Mouse (Mus musculus): ENCODE results near the gene Myl4. TPM values are rescaled to one million over a fixed set of nuclear protein-coding genes. Genes with fewer than 3 reads are reported as not detected.

Gene Myl4
- polyA plus RNA-seq, 1 experiment from 2014 or later, result 2.6 TPM

GRCm38 (mm10) chr11:104613551-104613950 is 63.1 kb downstream of the Myl4 start:
- DNase-seq (ENCODE audit: low spot score) (no peak), ATAC-seq (replicated peaks; ENCODE audit: low FRiP score, low read depth) (no peak)
- Histone ChIP-seq H3K9me3 (replicated peaks; ENCODE audit: low read length) (no peaks in the 10 kb centered on the region), H3K4me3 (replicated peaks; ENCODE audit: low read depth, low read length) (no peak overlapping the region), H3K4me2 (ENCODE audit: low read length) (no peak overlapping the region), H3K27me3 (ENCODE audit: insufficient read depth, low read length) (no peaks in the 10 kb centered on the region), H3K9ac (ENCODE audit: low read depth, low read length) (no peak overlapping the region), H3K36me3 (ENCODE audit: insufficient read depth, low read length) (no peaks in the 10 kb centered on the region), H3K27ac (no peak overlapping the region), H3K4me1 (replicated peaks; ENCODE audit: insufficient read depth, low read length) (no peaks in the 10 kb centered on the region; the same call in 1 of the 2 replicates)
- WGBS, result 80% methylated on average over 10 of the region's 10 CpGs
- TF ChIP-seq CTCF (IDR thresholded peaks at IDR 0.05; ENCODE audit: low read depth), result no peak

DNA sequence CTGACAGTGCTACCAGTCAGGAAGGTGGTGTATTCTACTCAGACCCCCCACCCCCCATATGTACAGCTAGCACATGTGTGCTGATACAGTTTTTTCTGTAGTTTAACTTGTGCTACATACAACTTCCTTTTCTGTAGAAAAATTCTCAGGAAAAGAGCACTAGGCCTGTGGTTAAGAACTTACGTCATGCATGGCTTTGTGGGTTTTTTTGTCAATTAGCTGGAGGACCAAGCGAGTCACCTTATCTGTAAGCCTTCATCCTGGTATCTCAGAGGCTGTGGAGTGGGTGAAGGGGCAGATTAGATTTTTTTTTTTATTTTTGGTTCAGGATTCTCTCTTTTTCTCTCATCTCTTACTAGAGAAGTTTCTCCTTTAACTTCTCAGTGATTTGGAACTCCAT is 63.7 kb downstream of the Myl4 start:
- WGBS, result 91% methylated on average over 2 of the region's 2 CpGs
- H3K4me1 ChIP-seq (replicated peaks; ENCODE audit: insufficient read depth, low read length), result no peaks in the 10 kb centered on the region; the same call in 1 of the 2 replicates
- no peaks in the 10 kb centered on the region for H3K36me3 ChIP-seq (ENCODE audit: insufficient read depth, low read length)
- DNase-seq (ENCODE audit: low spot score) (no peak), ATAC-seq (replicated peaks; ENCODE audit: low FRiP score, low read depth) (no peak)
- H3K9ac ChIP-seq (ENCODE audit: low read depth, low read length), result no peak overlapping the region
- H3K27me3 ChIP-seq (ENCODE audit: insufficient read depth, low read length), result no peaks in the 10 kb centered on the region
- H3K27ac ChIP-seq, result no peak overlapping the region
- no peaks in the 10 kb centered on the region for H3K9me3 ChIP-seq (replicated peaks; ENCODE audit: low read length)
- no peak overlapping the region for H3K4me3 ChIP-seq (replicated peaks; ENCODE audit: low read depth, low read length)
- no peak overlapping the region for H3K4me2 ChIP-seq (ENCODE audit: low read length)
- TF ChIP-seq CTCF (IDR thresholded peaks at IDR 0.05; ENCODE audit: low read depth), result no peak

- Histone ChIP-seq H3K27me3 (ENCODE audit: insufficient read depth, low read length) (no peaks in the 10 kb centered on the region), H3K36me3 (ENCODE audit: insufficient read depth, low read length) (no peaks in the 10 kb centered on the region), H3K9me3 (replicated peaks; ENCODE audit: low read length) (no peaks in the 10 kb centered on the region), H3K4me1 (replicated peaks; ENCODE audit: insufficient read depth, low read length) (no peaks in the 10 kb centered on the region; the same call in none of the 2 replicates), H3K4me3 (replicated peaks; ENCODE audit: low read depth, low read length) (no peak overlapping the region), H3K9ac (ENCODE audit: low read depth, low read length) (no peak overlapping the region), H3K27ac (no peak overlapping the region), H3K4me2 (ENCODE audit: low read length) (no peak overlapping the region)
- 67% methylated on average over 5 of the region's 5 CpGs for WGBS
- no peak for TF ChIP-seq CTCF (IDR thresholded peaks at IDR 0.05; ENCODE audit: low read depth)
- DNase-seq (ENCODE audit: low spot score) (no peak), ATAC-seq (replicated peaks; ENCODE audit: low FRiP score, low read depth) (no peak)
Observed at GRCm38 (mm10) chr11:104616182-104616581, 65.7 kb downstream of the Myl4 start.

DNA sequence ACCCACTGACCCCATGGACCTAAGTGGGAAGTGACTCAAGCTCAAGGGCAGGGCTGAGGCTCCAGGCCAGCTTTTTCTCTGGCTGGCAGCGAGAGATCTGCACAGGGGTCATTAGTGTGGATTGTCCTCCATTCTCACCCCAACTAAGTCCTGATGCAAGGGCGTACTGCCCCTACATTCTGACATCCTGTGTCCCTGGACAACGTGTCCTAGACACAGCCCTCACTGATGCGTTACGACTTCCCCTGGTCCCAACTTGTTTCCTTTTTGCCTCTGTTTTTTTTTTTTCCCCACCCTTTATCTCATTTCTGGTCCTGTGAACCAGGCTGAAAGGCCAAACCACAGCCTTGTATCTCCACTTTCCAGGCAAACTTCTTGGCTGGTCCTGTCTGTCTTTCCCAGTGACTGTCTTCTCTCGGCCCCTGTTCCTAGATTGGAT is 68.2 kb downstream of the Myl4 start:
- Histone ChIP-seq H3K9me3 (replicated peaks; ENCODE audit: low read length) (no peaks in the 10 kb centered on the region), H3K27me3 (ENCODE audit: insufficient read depth, low read length) (no peaks in the 10 kb centered on the region), H3K4me2 (ENCODE audit: low read length) (no peak overlapping the region), H3K4me3 (replicated peaks; ENCODE audit: low read depth, low read length) (no peak overlapping the region), H3K36me3 (ENCODE audit: insufficient read depth, low read length) (no peaks in the 10 kb centered on the region), H3K27ac (no peak overlapping the region), H3K4me1 (replicated peaks; ENCODE audit: insufficient read depth, low read length) (no peaks in the 10 kb centered on the region; the same call in none of the 2 replicates), H3K9ac (ENCODE audit: low read depth, low read length) (no peak overlapping the region)
- DNase-seq (ENCODE audit: low spot score) (no peak), ATAC-seq (replicated peaks; ENCODE audit: low FRiP score, low read depth) (no peak)
- WGBS, result 55% methylated on average over 6 of the region's 6 CpGs
- no peak for TF ChIP-seq CTCF (IDR thresholded peaks at IDR 0.05; ENCODE audit: low read depth)

DNA sequence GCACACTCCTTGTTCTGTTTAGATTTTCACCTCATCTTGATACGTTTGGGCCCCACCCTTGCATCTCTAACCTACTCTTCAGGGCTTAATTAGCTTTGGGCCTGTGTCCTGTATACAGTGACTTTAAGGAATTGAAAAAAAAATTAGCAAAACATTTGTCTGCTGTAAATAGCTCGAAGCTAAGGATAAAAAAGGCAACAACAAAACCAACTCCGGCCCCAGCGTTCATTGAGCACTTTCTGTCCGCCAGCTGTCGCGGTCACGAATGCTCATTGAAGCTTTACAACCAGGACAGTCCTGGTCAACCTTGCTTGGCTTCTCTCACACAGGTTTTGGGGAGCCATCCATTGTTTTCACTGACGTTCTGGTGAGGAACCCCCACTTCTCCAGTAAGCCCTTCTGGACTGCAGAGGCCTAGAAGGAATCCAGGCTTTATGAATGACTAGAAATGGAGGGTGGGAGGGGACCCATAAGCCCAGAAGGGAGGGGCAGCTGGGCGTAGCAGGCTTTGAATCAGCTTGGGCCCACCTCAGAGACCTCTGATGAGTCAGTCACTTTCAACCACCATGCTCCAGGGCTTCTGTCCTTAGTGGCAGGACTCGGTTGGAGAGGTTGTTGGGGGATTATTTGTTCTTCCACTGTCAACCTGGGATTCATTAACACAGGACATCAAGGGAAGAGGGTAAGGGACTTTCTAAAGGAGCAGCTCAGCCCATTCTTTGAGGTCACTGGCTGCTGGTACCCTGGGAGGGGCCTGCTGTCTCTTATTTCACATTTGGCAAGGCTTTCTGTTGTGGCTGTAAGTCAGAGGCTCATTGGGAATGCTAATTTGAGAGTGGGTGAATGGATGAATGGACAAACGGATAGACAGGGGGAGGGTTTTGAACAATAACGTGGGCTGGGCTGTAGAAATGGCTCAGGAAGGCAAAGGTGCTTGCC is 68.9 kb downstream of the Myl4 start:
- Histone ChIP-seq H3K9ac (ENCODE audit: low read depth, low read length) (no peak overlapping the region), H3K9me3 (replicated peaks; ENCODE audit: low read length) (no peaks in the 10 kb centered on the region), H3K36me3 (ENCODE audit: insufficient read depth, low read length) (no peaks in the 10 kb centered on the region), H3K4me2 (ENCODE audit: low read length) (no peak overlapping the region), H3K4me3 (replicated peaks; ENCODE audit: low read depth, low read length) (no peak overlapping the region), H3K27me3 (ENCODE audit: insufficient read depth, low read length) (no peaks in the 10 kb centered on the region), H3K4me1 (replicated peaks; ENCODE audit: insufficient read depth, low read length) (no peaks in the 10 kb centered on the region; the same call in none of the 2 replicates), H3K27ac (no peak overlapping the region)
- WGBS, result 59% methylated on average over 13 of the region's 13 CpGs
- ATAC-seq (replicated peaks; ENCODE audit: low FRiP score, low read depth) (no peak), DNase-seq (ENCODE audit: low spot score) (no peak)
- no peak for TF ChIP-seq CTCF (IDR thresholded peaks at IDR 0.05; ENCODE audit: low read depth)

DNA sequence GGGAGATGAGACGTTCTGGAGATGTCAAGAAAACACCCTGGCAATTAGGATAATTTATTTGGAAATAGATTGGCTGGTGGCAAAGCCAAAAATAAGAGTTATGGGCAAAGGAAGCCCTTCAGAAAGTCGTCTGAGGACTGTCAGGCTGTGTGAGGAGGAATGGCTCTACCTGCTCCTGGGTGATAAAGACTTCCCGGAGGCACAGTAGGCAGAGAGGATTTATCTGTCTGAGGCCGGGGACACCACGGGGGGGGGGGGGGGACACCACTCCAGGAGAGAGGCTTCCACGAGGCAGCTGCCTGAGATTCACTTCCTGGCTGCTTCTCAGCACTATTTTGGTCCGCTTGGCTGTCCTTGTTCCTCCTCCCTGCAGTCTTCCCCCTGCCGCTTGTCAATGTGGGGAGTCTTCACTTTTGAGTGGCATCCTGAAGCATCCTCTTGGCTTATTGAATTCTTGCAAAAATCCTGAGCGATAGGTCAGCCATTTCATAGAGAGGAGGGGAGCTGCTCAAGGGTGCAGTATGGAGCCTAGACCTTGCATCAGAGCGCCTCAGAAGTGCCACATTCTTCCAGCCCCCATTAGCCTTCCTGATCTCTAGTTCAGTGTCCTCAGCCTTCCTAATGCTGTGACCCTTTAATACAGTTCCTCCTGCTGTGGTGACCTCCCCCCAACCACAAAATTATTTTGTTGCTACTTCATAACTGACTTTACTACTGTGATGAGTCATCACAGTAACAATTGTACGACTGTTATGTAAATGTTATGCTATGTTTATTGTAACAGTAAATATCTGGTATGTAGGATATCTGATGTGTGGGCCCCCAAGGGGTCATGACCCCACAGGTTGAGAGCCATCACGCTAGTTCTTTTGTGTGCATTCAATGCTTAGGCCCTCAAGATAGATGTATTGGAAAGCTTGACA is 71.8 kb downstream of the Myl4 start:
- Histone ChIP-seq H3K9ac (ENCODE audit: low read depth, low read length) (no peak overlapping the region), H3K4me2 (ENCODE audit: low read length) (no peak overlapping the region), H3K27ac (no peak overlapping the region), H3K9me3 (replicated peaks; ENCODE audit: low read length) (no peaks in the 10 kb centered on the region), H3K4me1 (replicated peaks; ENCODE audit: insufficient read depth, low read length) (no peaks in the 10 kb centered on the region; the same call in none of the 2 replicates), H3K36me3 (ENCODE audit: insufficient read depth, low read length) (no peaks in the 10 kb centered on the region), H3K27me3 (ENCODE audit: insufficient read depth, low read length) (no peaks in the 10 kb centered on the region), H3K4me3 (replicated peaks; ENCODE audit: low read depth, low read length) (no peak overlapping the region)
- WGBS, result 50% methylated on average over 9 of the region's 12 CpGs
- ATAC-seq (replicated peaks; ENCODE audit: low FRiP score, low read depth) (no peak), DNase-seq (ENCODE audit: low spot score) (no peak)
- TF ChIP-seq CTCF (IDR thresholded peaks at IDR 0.05; ENCODE audit: low read depth), result no peak

Data from kidney, postnatal 0 days (tissue).